In the genomic region with DNA sequence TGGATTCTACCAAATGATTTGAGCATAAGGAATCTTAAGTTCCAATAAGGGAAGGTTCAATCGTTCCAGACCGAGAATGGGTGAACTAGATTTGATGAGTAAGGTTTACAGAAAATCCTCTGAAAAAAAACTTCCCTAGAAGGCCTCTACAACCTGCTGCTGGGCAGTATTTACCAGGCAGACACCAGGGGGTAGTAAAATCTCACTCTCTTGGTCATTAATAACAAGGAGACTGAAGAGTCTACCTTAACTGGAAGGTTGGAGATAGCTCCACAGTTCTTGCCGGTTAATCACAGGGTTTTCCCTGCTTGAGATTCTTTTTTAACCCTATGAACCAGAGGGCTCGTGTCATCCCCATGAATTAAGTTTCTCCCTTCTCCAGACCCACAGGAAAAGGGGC, we compare ENCODE assay signal across 10 mouse cellular contexts. TPM values are rescaled to one million over a fixed set of nuclear protein-coding genes. Genes with fewer than 3 reads are reported as not detected.
DNase-seq lines count a peak whose midpoint lies in the region; ATAC-seq and TF ChIP-seq lines count a peak whose summit lies in the region.
"Had no signal": no experiment of that assay in that cellular context is flagged by ENCODE, and none has a peak within 500 bp of the region (broad histone marks: within the 10 kb centered on the region; RNA-seq: fewer than 3 reads in every experiment).

No protein-coding gene starts in this region.

- no peak overlapping the region for H3K4me3 ChIP-seq in forebrain, embryonic 11.5 days (ENCODE audit: low read depth, low read length)
- H3K4me3 ChIP-seq in forebrain, embryonic 16.5 days (replicated peaks; ENCODE audit: low read length), result no peak overlapping the region
- no peak overlapping the region for H3K4me3 ChIP-seq in kidney, postnatal 0 days (replicated peaks; ENCODE audit: low read depth, low read length)
- peak overlapping the region; percentile 85; the same call in 1 of the 2 replicates for H3K4me3 ChIP-seq in embryonic facial prominence, embryonic 10.5 days
- H3K4me3 ChIP-seq in midbrain, embryonic 12.5 days, result no peak overlapping the region

- H3K27ac ChIP-seq in forebrain, embryonic 11.5 days (ENCODE audit: low read depth, low read length), result no peak overlapping the region
- H3K27ac ChIP-seq in forebrain, embryonic 16.5 days (ENCODE audit: low read length), result no peak overlapping the region
- no peak overlapping the region for H3K27ac ChIP-seq in kidney, postnatal 0 days
- peak overlapping the region; percentile 97 for H3K27ac ChIP-seq in embryonic facial prominence, embryonic 10.5 days (replicated peaks)
- H3K27ac ChIP-seq in midbrain, embryonic 12.5 days (replicated peaks), result no peak overlapping the region
- H3K27ac ChIP-seq: stomach, embryonic 15.5 days had no signal

- H3K4me1 ChIP-seq in forebrain, embryonic 11.5 days (replicated peaks; ENCODE audit: control insufficient read depth, insufficient read depth, low read length), result peaks cover 8% of the 10 kb centered on the region; the same call in 1 of the 2 replicates
- peaks cover 27% of the 10 kb centered on the region for H3K4me1 ChIP-seq in forebrain, embryonic 16.5 days (replicated peaks; ENCODE audit: control insufficient read depth, insufficient read depth, low read length)
- peaks cover 5% of the 10 kb centered on the region; the same call in 1 of the 2 replicates for H3K4me1 ChIP-seq in kidney, postnatal 0 days (replicated peaks; ENCODE audit: insufficient read depth, low read length)
- peaks cover 38% of the 10 kb centered on the region for H3K4me1 ChIP-seq in embryonic facial prominence, embryonic 10.5 days
- H3K4me1 ChIP-seq in midbrain, embryonic 12.5 days, result peaks cover 31% of the 10 kb centered on the region

- H3K27me3 ChIP-seq in forebrain, embryonic 11.5 days (ENCODE audit: control insufficient read depth, insufficient read depth, low read length), result no peaks in the 10 kb centered on the region
- no peaks in the 10 kb centered on the region for H3K27me3 ChIP-seq in forebrain, embryonic 16.5 days (replicated peaks; ENCODE audit: control insufficient read depth, insufficient read depth, low read length)
- H3K27me3 ChIP-seq in kidney, postnatal 0 days (ENCODE audit: insufficient read depth, low read length), result no peaks in the 10 kb centered on the region
- H3K27me3 ChIP-seq in embryonic facial prominence, embryonic 10.5 days (replicated peaks; ENCODE audit: low read depth, poor library complexity, severe bottlenecking), result no peaks in the 10 kb centered on the region
- no peaks in the 10 kb centered on the region for H3K27me3 ChIP-seq in midbrain, embryonic 12.5 days
- H3K27me3 ChIP-seq: stomach, embryonic 15.5 days had no signal

- H3K9me3 ChIP-seq in forebrain, embryonic 11.5 days (ENCODE audit: control insufficient read depth, low read length), result no peaks in the 10 kb centered on the region
- H3K9me3 ChIP-seq in forebrain, embryonic 16.5 days (ENCODE audit: control insufficient read depth, low read length), result no peaks in the 10 kb centered on the region
- H3K9me3 ChIP-seq in kidney, postnatal 0 days (replicated peaks; ENCODE audit: low read length), result no peaks in the 10 kb centered on the region
- H3K9me3 ChIP-seq in embryonic facial prominence, embryonic 10.5 days, result no peaks in the 10 kb centered on the region
- no peaks in the 10 kb centered on the region for H3K9me3 ChIP-seq in midbrain, embryonic 12.5 days
- H3K9me3 ChIP-seq: stomach, embryonic 15.5 days had no signal

- 62% methylated on average over 4 of the region's 4 CpGs for WGBS in forebrain, embryonic 11.5 days
- 59% methylated on average over 4 of the region's 4 CpGs for WGBS in forebrain, embryonic 16.5 days
- WGBS in kidney, postnatal 0 days, result 65% methylated on average over 4 of the region's 4 CpGs
- WGBS in embryonic facial prominence, embryonic 10.5 days, result 55% methylated on average over 4 of the region's 4 CpGs
- WGBS in midbrain, embryonic 12.5 days, result 52% methylated on average over 4 of the region's 4 CpGs

- no peak overlapping the region; the same call in 1 of the 2 replicates for H3K9ac ChIP-seq in forebrain, embryonic 11.5 days (ENCODE audit: low read length)
- no peak overlapping the region for H3K9ac ChIP-seq in forebrain, embryonic 16.5 days (replicated peaks; ENCODE audit: low read depth, low read length)
- H3K9ac ChIP-seq in kidney, postnatal 0 days (ENCODE audit: low read depth, low read length), result no peak overlapping the region
- H3K9ac ChIP-seq in midbrain, embryonic 12.5 days (replicated peaks), result no peak overlapping the region

- peak; percentile 31; the same call in 1 of the 2 replicates for TF ChIP-seq CTCF in kidney, postnatal 0 days (IDR thresholded peaks at IDR 0.05; ENCODE audit: low read depth)

- no peak for DNase-seq in forebrain, embryonic 11.5 days (ENCODE audit: low spot score)
- DNase-seq in kidney, postnatal 0 days (ENCODE audit: low spot score), result no peak
- no peak for DNase-seq in kidney, postnatal 36 days
- no peak for DNase-seq in embryonic facial prominence, embryonic 10.5 days (ENCODE audit: low spot score)
- no peak for DNase-seq in yolk sac, embryonic 10.5 days (ENCODE audit: low spot score)
- no peak for DNase-seq in cerebellum, postnatal 36 days
- DNase-seq: heart, adult 18-20 months had no signal

- peaks cover 4% of the 10 kb centered on the region; the same call in 1 of the 2 replicates for H3K36me3 ChIP-seq in forebrain, embryonic 11.5 days (ENCODE audit: control insufficient read depth, insufficient read depth, low read length)
- H3K36me3 ChIP-seq in forebrain, embryonic 16.5 days (ENCODE audit: control insufficient read depth, insufficient read depth), result no peaks in the 10 kb centered on the region
- H3K36me3 ChIP-seq in kidney, postnatal 0 days (ENCODE audit: insufficient read depth, low read length), result 0 out of 2 replicates have a peak, but pooled peaks cover 3% of the 10 kb centered on the region
- peaks cover 15% of the 10 kb centered on the region for H3K36me3 ChIP-seq in embryonic facial prominence, embryonic 10.5 days (replicated peaks)
- peaks cover 5% of the 10 kb centered on the region; the same call in 1 of the 2 replicates for H3K36me3 ChIP-seq in midbrain, embryonic 12.5 days

- peak overlapping the region; percentile 94; the same call in 1 of the 2 replicates for H3K4me2 ChIP-seq in forebrain, embryonic 11.5 days (ENCODE audit: low read depth, low read length, severe bottlenecking)
- H3K4me2 ChIP-seq in forebrain, embryonic 16.5 days (ENCODE audit: low read length), result no peak overlapping the region
- no peak overlapping the region for H3K4me2 ChIP-seq in kidney, postnatal 0 days (ENCODE audit: low read length)
- peak overlapping the region; percentile 96; the same call in 1 of the 2 replicates for H3K4me2 ChIP-seq in midbrain, embryonic 12.5 days (replicated peaks)

- ATAC-seq in forebrain, embryonic 11.5 days (replicated peaks; ENCODE audit: low FRiP score), result no peak
- ATAC-seq in forebrain, embryonic 16.5 days, result no peak
- no peak for ATAC-seq in kidney, postnatal 0 days (replicated peaks; ENCODE audit: low FRiP score, low read depth)
- ATAC-seq in midbrain, embryonic 12.5 days (ENCODE audit: low FRiP score, low read depth), result no peak

RNA-seq across cellular contexts. Expression of gene Arhgef40, which starts 1.3 kb away (rescaled TPM):
- polyA plus RNA-seq in forebrain, embryonic 11.5 days (2014; fragmentation: Nextera tagmentation; extraction: Ambion mirVana), result 93.3 and 99.7 TPM in 2 replicates
- polyA plus RNA-seq in forebrain, embryonic 16.5 days (2015; fragmentation: Nextera tagmentation; extraction: Ambion mirVana), result 58.5 and 70.4 TPM in 2 replicates
- 58.0 and 61.3 TPM in 2 replicates for polyA plus RNA-seq in kidney, postnatal 0 days (2015; fragmentation: Nextera tagmentation; extraction: Ambion mirVana)
- polyA plus RNA-seq in embryonic facial prominence, embryonic 10.5 days (2016; fragmentation: Nextera tagmentation; extraction: Ambion mirVana), result 151 and 163 TPM in 2 replicates
- polyA plus RNA-seq in midbrain, embryonic 12.5 days (2016; fragmentation: Nextera tagmentation; extraction: Ambion mirVana), result 116 and 122 TPM in 2 replicates

RNA-seq across cellular contexts. Expression of gene Tmem253, which starts 32.2 kb away (rescaled TPM):
- 0.92 and 0.95 TPM in 2 replicates for polyA plus RNA-seq in forebrain, embryonic 11.5 days (2014; fragmentation: Nextera tagmentation; extraction: Ambion mirVana)
- polyA plus RNA-seq in forebrain, embryonic 16.5 days (2015; fragmentation: Nextera tagmentation; extraction: Ambion mirVana), result 0.67 and 0.81 TPM in 2 replicates
- polyA plus RNA-seq in kidney, postnatal 0 days (2015; fragmentation: Nextera tagmentation; extraction: Ambion mirVana), result 1.7 and 2.3 TPM in 2 replicates
- polyA plus RNA-seq in embryonic facial prominence, embryonic 10.5 days (2016; fragmentation: Nextera tagmentation; extraction: Ambion mirVana), result 0.65 and 0.72 TPM in 2 replicates
- 1.0 and 2.1 TPM in 2 replicates for polyA plus RNA-seq in midbrain, embryonic 12.5 days (2016; fragmentation: Nextera tagmentation; extraction: Ambion mirVana)

RNA-seq across cellular contexts. Expression of gene Zfp219, which starts 37.3 kb away (rescaled TPM):
- polyA plus RNA-seq in forebrain, embryonic 11.5 days (2014; fragmentation: Nextera tagmentation; extraction: Ambion mirVana), result 105 and 116 TPM in 2 replicates
- 28.6 and 32.2 TPM in 2 replicates for polyA plus RNA-seq in forebrain, embryonic 16.5 days (2015; fragmentation: Nextera tagmentation; extraction: Ambion mirVana)
- polyA plus RNA-seq in kidney, postnatal 0 days (2015; fragmentation: Nextera tagmentation; extraction: Ambion mirVana), result 34.0 and 35.8 TPM in 2 replicates
- polyA plus RNA-seq in embryonic facial prominence, embryonic 10.5 days (2016; fragmentation: Nextera tagmentation; extraction: Ambion mirVana), result 57.5 and 63.2 TPM in 2 replicates
- polyA plus RNA-seq in midbrain, embryonic 12.5 days (2016; fragmentation: Nextera tagmentation; extraction: Ambion mirVana), result 111 and 112 TPM in 2 replicates

RNA-seq across cellular contexts. Expression of gene Olfr221, which starts 59.0 kb away (rescaled TPM):
- not detected in 2 replicates for polyA plus RNA-seq in forebrain, embryonic 11.5 days (2014; fragmentation: Nextera tagmentation; extraction: Ambion mirVana)
- not detected in 2 replicates for polyA plus RNA-seq in forebrain, embryonic 16.5 days (2015; fragmentation: Nextera tagmentation; extraction: Ambion mirVana)
- not detected in 2 replicates for polyA plus RNA-seq in kidney, postnatal 0 days (2015; fragmentation: Nextera tagmentation; extraction: Ambion mirVana)
- polyA plus RNA-seq in embryonic facial prominence, embryonic 10.5 days (2016; fragmentation: Nextera tagmentation; extraction: Ambion mirVana), result not detected in 2 replicates
- not detected in 2 replicates for polyA plus RNA-seq in midbrain, embryonic 12.5 days (2016; fragmentation: Nextera tagmentation; extraction: Ambion mirVana)
- polyA plus RNA-seq: stomach, embryonic 15.5 days had no signal

Comparison
In these comparisons a context has a peak if more than half of its experiments do, and no peak if none do; other contexts are left out.
1. H3K4me2 ChIP-seq: peak in forebrain, embryonic 11.5 days (single experiment) and midbrain, embryonic 12.5 days (single experiment); none in forebrain, embryonic 16.5 days (single experiment) and kidney, postnatal 0 days (single experiment).